Mouse (Mus musculus) fat pad, adult 2 months (tissue): ENCODE results near the gene Txndc12.
A peak's percentile ranks its signal among the peaks of the same experiment; 100 is the strongest.

ENCODE experiments used
- DNase-seq: peaks from one replicate; pipeline ENCODE4 v3.0.0-alpha.2; 2011; ENCODE audit warnings: low read depth, low spot score; ENCODE audit errors: extremely low read depth

Txndc12 gene

DNA sequence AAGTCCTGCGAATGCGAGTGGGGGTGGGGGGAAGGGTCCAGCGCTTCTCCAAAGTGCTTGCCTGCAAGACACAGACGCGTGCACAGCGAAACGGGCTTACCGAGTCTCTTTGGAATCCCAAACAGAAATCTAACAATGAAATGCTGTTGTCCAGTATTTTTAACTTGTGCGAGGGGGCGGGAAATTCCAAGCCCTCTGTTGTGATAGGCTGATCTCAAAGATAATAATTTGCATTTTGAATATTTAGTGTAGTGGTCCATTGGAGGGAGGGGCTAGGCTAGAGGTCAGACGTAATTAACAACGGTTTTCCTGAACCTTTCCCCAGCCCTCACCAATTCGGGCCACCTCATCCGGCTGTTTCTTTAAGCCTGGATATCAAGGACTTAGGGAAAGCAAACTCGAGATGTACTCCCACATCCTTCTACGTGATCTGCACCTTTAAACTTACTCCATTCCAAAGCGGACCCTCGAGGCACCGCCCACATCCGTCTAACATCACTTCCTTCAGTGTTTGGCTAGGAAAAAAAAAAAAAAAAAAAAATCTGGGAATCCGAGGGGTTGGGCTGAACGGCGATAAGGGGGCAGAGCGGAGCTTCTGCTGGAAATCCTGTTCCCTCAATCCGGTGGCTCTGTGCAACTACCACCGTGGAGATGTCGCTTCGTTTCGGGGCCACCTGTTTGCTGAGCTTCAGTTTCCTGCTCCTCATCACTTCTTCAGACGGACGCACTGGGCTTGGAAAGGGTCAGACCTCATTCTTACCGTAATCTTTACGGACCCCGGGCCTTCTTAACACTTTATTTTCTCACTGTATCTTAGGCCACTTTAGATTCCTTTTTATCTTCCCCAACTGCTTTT, at the start of gene Txndc12:
Txndc12 (plus strand) TSS at position 487 of the 856 bp plus-strand sequence.
- peak; percentile 58 for DNase-seq

- DNase-seq: no peak
Measured at GRCm38 (mm10) chr4:108789258-108789936, 45.0 kb upstream of the Txndc12 start.

DNA sequence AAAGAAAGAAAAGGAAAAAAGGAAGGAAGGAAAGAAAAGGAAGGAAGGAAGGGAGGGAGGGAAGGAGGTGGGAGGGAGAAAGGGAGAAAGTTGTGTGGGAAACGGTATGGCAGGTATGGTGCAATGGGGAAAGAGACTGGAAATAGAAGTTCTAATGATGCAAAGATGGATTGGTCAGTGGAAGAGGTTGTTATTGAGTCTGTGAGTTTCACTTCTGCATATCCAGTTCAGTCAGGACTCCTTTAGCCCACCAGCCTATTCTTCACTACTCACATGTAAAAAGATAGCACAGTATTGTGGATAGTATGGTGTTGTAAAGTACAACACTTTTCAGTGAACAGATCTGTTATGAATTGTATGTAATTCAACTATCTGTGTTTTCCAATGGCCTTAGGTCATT, 43.9 kb upstream of the Txndc12 start:
- DNase-seq: no peak

- peak; percentile 93 for DNase-seq
Measured at GRCm38 (mm10) chr4:108793941-108794340, 40.5 kb upstream of the Txndc12 start.

- DNase-seq: no peak
Measured at GRCm38 (mm10) chr4:108796701-108797100, 37.7 kb upstream of the Txndc12 start.

GRCm38 (mm10) chr4:108798083-108798830, 36.1 kb upstream of the Txndc12 start:
- DNase-seq: peak; percentile 78

DNA sequence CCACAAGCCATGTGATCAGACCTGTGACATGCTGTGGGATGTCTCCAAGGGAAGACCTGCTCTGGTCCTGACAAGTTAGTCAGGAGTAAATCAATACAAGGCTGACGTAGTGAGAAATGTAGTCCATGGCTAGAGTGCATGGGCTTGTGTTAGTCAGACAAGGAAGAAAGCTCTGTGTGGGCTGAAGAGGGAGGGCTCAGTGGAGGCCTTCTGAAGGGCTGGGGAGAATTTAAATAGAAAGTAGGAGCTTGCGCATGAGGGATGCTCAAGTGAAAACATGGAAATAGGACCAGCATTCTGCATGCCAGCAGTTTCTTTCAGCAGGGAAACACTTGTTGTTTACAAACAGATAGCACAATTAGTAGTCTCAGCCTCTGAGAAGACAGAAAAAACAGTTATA, 30.9 kb upstream of the Txndc12 start:
- DNase-seq: no peak

- no peak for DNase-seq
Measured at GRCm38 (mm10) chr4:108811142-108811541, 23.3 kb upstream of the Txndc12 start.

DNA sequence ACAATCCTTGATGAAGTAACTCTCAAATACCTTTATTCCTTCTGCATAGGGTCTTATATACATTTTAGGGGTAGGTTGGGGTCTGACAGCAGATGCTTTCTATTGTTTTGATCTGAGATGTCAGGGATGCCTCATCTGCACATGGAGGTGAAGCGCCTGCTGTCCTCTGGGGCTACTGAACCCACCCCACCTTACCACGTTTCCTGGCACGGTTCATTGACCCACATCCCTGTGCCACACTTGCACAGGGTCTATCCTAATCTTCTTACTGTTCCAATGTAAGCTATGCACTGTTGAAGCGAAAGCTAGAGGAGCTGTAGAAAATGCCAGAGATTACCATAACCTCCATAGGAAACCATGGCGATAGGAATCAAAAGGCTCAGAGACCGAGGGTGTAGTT, 22.9 kb upstream of the Txndc12 start:
- DNase-seq: no peak

- no peak for DNase-seq
Measured at GRCm38 (mm10) chr4:108825677-108826076, 8.7 kb upstream of the Txndc12 start.

DNA sequence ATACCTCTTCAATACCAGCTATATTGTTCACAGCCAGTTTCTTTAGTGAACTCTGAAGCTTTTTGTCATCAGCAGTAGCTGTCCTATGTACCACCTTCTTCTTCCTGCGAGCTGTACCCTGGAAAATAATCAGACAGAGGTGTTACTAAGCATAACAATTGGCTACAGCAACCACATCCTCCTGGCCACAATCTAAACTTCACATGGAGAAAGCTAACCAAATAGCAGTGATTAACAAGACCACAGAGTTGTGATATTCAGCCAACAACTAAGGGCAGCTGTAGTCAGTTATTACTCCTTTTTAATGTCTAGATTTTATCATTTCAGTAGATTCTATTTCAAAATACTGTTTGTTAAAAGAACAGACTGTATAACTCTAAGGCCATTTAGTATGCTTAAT, 8.3 kb upstream of the Txndc12 start:
- no peak for DNase-seq

GRCm38 (mm10) chr4:108826643-108827042, 7.8 kb upstream of the Txndc12 start:
- no peak for DNase-seq

DNA sequence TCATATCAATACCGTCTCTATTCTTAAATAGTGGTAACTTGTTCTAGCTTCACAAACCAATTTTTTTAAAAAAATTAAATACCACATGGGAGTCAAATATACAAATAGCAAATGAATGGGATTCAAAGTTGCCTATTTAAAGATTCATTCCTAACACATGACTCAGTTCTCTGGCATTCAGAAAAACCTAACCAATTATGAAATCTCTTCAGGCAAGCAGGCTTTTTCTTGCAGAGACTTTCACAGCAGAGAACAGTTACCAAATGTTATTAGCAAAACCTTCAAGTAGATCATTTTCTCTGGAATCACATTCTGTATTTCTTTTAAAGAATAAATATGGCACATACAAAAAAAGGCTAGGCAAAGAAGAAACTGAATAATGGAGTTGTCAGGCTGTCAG, 3.7 kb upstream of the Txndc12 start:
- DNase-seq: no peak

DNA sequence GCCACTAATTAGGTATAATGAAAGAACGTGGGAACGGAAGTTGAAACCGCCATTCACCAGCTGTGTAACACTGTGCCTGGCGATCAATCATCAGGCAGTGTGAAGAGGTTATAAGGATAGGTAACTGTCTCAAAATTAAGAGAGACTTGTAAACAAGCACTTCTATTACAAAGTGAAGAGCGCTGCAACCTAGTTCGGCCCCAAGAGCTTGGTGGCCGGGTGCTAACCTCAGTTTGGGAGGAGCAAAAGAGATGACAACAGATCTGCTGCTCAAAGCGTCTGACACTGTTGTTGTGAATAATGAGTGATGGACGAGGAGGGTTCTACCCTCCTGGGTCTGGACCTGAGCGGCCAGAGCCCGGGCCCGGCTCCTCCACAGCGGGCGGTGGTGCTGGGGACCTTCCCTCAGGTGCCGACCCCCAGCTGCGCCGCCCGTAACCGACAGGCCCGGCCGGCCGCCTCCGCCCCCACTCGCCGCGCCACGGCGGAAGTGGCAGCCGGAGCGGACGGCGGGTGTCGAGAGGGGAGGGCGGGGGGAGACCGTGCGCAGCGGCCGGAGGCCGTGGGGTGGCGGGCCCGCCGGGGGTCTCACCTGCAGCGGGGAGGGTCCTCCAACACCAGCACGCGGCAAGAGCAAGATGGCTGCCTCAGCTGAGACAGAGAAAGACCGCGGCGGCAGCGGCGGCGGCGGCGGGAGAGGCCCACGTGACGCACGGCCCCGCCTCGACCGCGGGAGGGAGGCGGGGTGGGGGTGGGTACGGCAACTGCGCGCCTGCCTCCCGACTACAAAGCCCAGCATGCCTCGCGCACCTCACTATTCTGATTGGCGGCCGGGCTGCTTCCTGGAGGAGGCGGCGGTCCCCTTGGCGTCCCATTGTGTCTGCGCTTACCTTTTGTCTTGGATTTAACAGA, 1.2 kb upstream of the Txndc12 start, which contains the start of gene Btf3l4:
Btf3l4 (minus strand) TSS at position 699 of the 912 bp plus-strand sequence.
- DNase-seq: no peak

DNA sequence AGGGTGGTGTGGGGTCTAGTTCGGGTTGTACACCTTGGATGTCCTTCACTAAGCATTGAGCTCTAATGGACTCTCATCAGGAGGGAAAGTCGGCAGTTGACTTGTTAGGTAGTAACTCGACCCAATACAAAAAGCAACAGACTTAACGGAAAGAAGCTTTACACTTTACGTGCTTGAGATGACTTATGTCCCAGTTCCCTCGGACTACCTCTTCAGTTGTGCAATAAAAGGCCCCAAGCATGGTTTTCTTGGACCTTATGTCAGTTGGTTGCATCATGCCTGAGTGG, 630 bp upstream of the Txndc12 start:
- DNase-seq: peak; percentile 68

GRCm38 (mm10) chr4:108834971-108835311, 540 bp downstream of the Txndc12 start:
- DNase-seq: no peak

DNA sequence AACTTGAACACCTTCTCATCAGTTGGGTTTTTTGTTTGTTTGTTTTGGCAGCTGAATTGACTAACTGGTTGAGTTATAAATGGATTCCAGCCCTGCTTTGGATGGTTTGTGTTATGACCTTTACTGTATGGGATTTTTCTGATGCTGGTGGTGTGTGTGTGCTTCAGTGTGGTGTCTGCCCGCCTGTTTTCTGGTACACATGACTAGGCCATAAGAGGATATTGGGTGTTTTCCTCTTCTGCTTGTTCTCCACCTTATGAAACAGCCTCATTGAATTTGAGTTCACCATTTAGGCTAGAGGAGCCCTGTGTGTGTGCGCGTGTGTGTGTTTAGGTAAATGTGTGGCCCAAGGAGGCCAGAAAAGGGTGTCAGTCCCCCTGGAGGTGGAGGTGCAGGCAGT, 1.1 kb downstream of the Txndc12 start:
- DNase-seq: no peak

DNA sequence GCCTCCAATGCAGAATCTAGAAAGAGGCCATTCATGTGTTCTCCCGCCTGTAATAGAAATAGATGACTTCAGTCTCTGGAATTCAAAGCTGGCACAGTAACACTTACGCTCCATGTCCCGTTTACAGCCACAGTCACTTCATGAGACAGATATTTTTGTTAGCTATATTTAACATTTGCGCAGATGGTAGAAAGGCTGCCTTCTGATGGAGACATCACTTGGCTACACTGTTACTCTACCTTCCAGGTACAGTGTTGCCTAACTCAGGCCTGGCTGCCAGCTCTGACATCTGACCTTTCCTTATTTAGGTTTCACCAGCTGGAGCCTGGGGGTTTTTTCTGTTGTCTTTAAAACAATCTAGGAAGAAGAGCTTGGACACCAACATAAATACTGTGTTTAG, 3.6 kb downstream of the Txndc12 start:
- peak; percentile 83 for DNase-seq

DNA sequence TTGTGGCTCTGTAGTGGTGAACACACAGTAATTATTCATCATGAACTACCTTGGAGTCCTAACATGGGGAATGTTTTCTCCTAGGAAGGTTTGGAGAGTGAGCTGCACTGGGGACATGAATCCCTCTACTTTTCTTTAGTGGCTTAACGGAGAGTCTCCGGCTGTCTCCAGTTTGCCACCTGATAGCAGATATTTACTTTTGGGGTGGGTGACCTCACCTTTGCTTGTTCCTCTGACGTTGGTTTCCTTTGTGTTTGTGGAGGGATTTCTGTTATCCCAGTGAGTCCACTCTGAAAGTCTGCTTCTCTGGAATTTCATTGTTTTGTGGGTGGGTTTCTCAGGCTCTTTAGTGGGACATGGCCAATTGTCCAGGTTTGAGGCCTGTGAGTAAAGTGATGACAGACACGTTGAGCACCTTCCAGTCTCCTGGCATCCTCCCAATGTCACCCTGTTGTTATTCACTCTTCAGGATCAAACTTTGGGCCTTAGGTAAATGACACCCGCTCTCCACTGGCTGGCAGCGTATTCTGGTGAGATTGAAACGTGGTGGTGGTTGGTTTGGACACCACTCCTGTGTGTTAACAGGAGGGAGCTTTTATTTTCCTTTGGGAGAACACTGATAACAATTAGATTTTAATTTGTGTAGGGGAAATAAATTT, 7.6 kb downstream of the Txndc12 start:
- no peak for DNase-seq

DNA sequence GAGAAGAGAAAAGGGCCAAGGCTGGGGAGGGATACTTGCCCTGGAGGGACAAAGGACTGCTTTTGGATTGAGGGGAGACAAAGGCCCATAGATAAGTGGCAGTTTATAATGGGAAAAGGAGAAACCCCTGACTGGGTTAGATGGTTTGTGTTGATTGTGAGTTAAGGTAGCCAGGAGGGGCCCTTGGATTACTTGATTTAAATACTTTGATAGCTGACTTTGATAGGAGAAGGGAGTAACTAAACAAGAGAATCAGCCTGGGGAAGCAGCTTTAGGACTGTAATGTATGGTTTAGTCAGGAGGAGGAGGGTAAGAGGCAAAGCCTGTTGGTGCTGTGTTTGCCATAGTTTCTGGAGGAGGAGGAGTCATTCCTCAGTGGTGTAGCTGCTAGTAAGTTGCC, 8.9 kb downstream of the Txndc12 start:
- DNase-seq: no peak
